Mouse (Mus musculus) liver, postnatal 0 days (tissue): ENCODE measurements around the gene Esp23.
"Not testable (repeated sequence)": the region's sequence is repeated elsewhere in the genome, so short reads cannot be mapped to it uniquely, and the experiment has no call there.

ENCODE experiments used
- CTCF ChIP-seq: sonication (generic); IDR thresholded peaks from 2 replicates; pipeline ENCODE4 v1.5.1; 2016; ENCODE audit warnings: antibody characterized with exemption, low read depth
- EP300 ChIP-seq: IDR thresholded peaks from 2 replicates; pipeline ENCODE4 v1.6.1; 2016; ENCODE audit warnings: antibody characterized with exemption, low read depth, mild to moderate bottlenecking

GRCm38 (mm10) chr17:39107126-39107525, 30.3 kb upstream of the Esp23 start:
- not testable (repeated sequence) for TF ChIP-seq CTCF, EP300
